Mouse (Mus musculus) limb, embryonic 13.5 days (tissue): ENCODE results near the gene Ell2. TPM values are rescaled to one million over a fixed set of nuclear protein-coding genes. Genes with fewer than 3 reads are reported as not detected.
"Not testable (repeated sequence)": the region's sequence is repeated elsewhere in the genome, so short reads cannot be mapped to it uniquely, and the experiment has no call there.

ENCODE experiments used
- ATAC-seq: fragments of 200-750 bp; cut with Nextera tagmentation; 2 replicates; pipeline ENCODE4 v1.8.0; 2017; ENCODE audit warnings: low read depth, moderate number of reproducible peaks, moderate TSS enrichment; ENCODE audit not compliant: low FRiP score
- H3K27ac ChIP-seq: fragments of 300-500 bp; sonication (generic); 2 replicates; pipeline ENCODE4 v1.5.1; 2015; ENCODE audit warnings: inconsistent platforms, mild to moderate bottlenecking, moderate library complexity
- H3K27me3 ChIP-seq: fragments of 300-500 bp; sonication (generic); 2 replicates; pipeline ENCODE4 v1.6.1; 2015; ENCODE audit warnings: mild to moderate bottlenecking, inconsistent platforms
- H3K36me3 ChIP-seq: fragments of 300-500 bp; sonication (generic); 2 replicates; pipeline ENCODE4 v1.6.1; 2015; ENCODE audit warnings: inconsistent platforms, mild to moderate bottlenecking, moderate library complexity
- H3K4me1 ChIP-seq: fragments of 300-500 bp; sonication (generic); 2 replicates; pipeline ENCODE4 v1.6.1; 2015; ENCODE audit warnings: inconsistent platforms
- H3K4me2 ChIP-seq: fragments of 300-500 bp; sonication (generic); replicated peaks from 2 replicates; pipeline ENCODE4 v1.6.1; 2015; ENCODE audit warnings: inconsistent platforms, mild to moderate bottlenecking, moderate library complexity
- H3K4me3 ChIP-seq: fragments of 300-500 bp; sonication (generic); 2 replicates; pipeline ENCODE4 v1.5.1; 2015; ENCODE audit warnings: moderate library complexity, mild to moderate bottlenecking, inconsistent platforms
- H3K9ac ChIP-seq: fragments of 300-500 bp; sonication (generic); 2 replicates; pipeline ENCODE4 v1.6.1; 2015; ENCODE audit warnings: mild to moderate bottlenecking, inconsistent platforms
- H3K9me3 ChIP-seq: fragments of 300-500 bp; sonication (generic); 2 replicates; pipeline ENCODE4 v1.6.1; 2016; ENCODE audit warnings: inconsistent platforms
- WGBS: fragments of 180-500 bp; shearing (Covaris S2); methylation state at CpG from one replicate; pipeline ENCODE4 v1.1.7; 2015; 5-methylcytosine and 5-hydroxymethylcytosine counted together
- polyA plus RNA-seq: library from polyadenylated mRNA; unstranded; fragments of >200 nt; fragmentation: Nextera tagmentation; extraction: Ambion mirVana; gene quantifications from 2 replicates; pipeline ENCODE4 v1.2.1, GENCODE M21; 2015

Ell2 gene
- polyA plus RNA-seq, 1 experiment from 2014 or later: 6.7 TPM

DNA sequence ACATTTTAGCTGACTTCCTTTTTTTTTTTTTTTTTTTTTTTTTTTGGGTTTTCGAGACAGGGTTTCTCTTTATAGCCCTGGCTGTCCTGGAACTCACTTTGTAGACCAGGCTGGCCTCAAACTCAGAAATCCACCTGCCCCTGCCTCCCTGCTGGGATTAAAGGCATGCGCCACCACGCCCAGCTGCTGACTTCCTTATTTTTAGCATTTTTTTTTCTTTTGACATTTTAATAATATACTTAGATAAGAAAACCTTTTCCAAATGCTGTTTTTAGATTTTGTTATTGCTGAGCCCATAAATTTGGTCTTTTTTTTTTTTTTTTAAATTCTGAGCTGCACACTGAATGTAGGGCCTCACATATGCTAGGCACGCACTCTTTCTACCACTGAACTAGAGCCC is 5.0 kb downstream of the Ell2 start:
- H3K27me3 ChIP-seq, H3K4me3 ChIP-seq, H3K9ac ChIP-seq, H3K36me3 ChIP-seq, H3K9me3 ChIP-seq, H3K27ac ChIP-seq, H3K4me2 ChIP-seq, ATAC-seq: not testable (repeated sequence)
- H3K4me1 ChIP-seq: peaks cover 24% of the 10 kb centered on the region
- WGBS: 71% methylated on average over 4 of the region's 4 CpGs

DNA sequence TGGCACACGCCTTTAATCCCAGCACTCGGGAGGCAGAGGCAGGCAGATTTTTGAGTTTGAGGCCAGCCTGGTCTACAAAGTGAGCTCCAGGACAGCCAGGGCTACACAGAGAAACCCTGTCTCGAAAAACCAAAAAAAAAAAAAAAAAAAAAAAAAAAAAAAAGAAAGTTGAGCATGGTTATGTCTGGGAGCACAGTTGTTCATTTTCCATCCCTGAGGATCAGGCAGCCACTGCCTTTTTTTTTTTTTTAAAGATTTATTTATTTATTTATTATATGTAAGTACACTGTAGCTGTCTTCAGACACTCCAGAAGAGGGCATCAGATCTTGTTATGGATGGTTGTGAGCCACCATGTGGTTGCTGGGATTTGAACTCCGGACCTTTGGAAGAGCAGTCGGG is 6.0 kb downstream of the Ell2 start:
- H3K27ac ChIP-seq, H3K4me3 ChIP-seq, H3K9ac ChIP-seq, H3K27me3 ChIP-seq, H3K9me3 ChIP-seq, ATAC-seq, H3K4me2 ChIP-seq, H3K36me3 ChIP-seq: not testable (repeated sequence)
- WGBS: 90% methylated on average over 5 of the region's 5 CpGs
- H3K4me1 ChIP-seq: peaks cover 24% of the 10 kb centered on the region

DNA sequence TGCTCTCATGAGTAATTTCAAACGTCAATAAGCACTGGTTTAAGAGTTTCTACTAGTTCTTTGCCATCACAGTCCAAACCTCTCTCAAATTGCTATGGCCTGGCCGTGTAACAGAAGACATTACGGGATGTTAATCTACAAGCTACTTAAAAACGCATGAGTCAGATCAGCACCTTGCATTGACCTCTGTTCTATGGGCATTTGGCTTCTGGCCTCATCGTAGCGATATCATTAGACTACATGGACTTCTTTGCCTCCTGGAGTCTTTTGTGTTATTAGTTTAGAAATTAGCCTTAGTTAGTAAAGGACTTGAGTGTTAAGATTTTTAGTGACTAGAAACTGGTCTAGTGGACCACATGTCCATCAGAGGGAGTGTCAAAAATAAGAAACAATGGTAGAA is 7.8 kb downstream of the Ell2 start:
- Histone ChIP-seq H3K9ac (no peak overlapping the region), H3K4me3 (no peak overlapping the region), H3K9me3 (no peaks in the 10 kb centered on the region), H3K4me1 (peaks cover 19% of the 10 kb centered on the region), H3K36me3 (no peaks in the 10 kb centered on the region), H3K27me3 (peaks cover 2% of the 10 kb centered on the region; the same call in 1 of the 2 replicates), H3K4me2 (no peak overlapping the region), H3K27ac (no peak overlapping the region)
- 81% methylated on average over 6 of the region's 6 CpGs for WGBS
- no peak for ATAC-seq

DNA sequence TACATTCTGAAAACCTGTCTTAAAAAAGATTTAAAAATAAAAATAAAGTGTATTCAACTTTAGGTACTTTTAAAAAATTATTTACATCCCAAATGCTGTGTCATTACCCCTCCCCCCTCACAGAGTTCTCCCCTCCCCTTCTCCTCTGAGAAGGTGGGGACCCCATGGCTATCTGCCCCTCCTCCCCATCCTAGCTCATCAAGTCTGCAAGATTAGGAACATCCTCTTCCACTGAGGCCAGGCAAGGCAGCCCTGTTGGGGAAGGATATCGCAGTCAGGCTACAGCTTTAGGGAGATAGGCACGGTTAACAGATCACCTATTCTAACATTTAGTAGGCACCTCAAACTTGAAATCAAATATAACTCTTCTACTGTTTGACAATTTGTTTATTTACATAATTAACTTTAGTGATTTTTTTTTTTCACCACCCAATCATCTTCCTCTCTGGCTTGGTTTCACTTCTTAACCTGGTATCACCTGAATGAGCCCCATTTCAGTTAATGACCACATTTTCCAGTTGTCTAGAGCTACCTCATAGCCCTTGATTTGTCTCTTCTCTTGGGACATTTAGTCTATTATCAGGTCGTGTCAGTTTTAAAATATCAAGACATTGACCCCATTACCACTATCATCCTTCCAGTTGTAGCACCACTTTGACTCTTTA is 11.2 kb downstream of the Ell2 start:
- H3K9ac ChIP-seq: no peak overlapping the region
- WGBS: 54% methylated on average over 3 of the region's 3 CpGs
- no peak for ATAC-seq
- H3K4me3 ChIP-seq: no peak overlapping the region
- H3K9me3 ChIP-seq: no peaks in the 10 kb centered on the region
- H3K4me2 ChIP-seq: no peak overlapping the region
- H3K27me3 ChIP-seq: no peaks in the 10 kb centered on the region
- peaks cover 11% of the 10 kb centered on the region for H3K4me1 ChIP-seq
- H3K27ac ChIP-seq: no peak overlapping the region
- no peaks in the 10 kb centered on the region for H3K36me3 ChIP-seq

DNA sequence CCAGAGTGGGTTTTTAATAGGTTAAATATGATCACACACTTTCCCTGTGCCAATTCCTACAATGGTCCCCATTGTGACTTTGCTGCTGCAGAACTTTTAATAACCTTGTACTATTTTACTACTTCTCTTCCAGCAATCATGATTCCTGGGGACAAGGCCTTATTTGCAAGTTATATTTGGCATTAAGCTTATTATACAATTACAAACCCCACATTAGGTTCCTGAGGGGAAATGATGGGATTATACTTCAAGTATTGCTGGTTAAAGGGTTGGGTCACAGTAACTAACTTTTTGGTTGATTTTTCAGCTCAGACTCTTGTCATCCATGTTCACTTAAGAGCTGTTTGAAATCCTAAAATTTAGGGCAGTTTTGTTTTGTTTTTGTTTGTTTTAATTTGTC is 11.8 kb downstream of the Ell2 start:
- H3K36me3 ChIP-seq: no peaks in the 10 kb centered on the region
- ATAC-seq: peak; percentile 40; the same call in 1 of the 2 replicates
- no peaks in the 10 kb centered on the region for H3K27me3 ChIP-seq

DNA sequence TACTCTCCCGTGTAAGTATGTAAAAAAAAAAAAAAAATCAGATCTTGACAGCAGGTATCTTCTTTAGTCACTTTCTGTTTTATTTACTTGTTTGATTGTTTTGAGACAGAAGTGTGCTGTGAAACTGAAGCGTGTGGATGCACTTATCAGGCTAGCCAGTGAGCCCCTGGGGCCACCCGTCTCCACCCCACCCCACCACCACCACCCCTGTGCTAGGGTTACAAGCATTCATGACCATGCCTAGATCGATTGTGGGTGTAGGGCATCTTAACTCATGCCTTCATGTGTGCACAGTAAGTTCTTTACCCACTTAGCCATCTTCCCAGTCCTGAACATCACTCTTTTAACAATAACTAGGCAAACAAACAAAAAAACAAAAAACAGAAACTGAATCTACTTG is 13.1 kb downstream of the Ell2 start:
- no peak for ATAC-seq
- 82% methylated on average over 4 of the region's 4 CpGs for WGBS
- H3K36me3 ChIP-seq: no peaks in the 10 kb centered on the region
- no peaks in the 10 kb centered on the region for H3K9me3 ChIP-seq
- no peak overlapping the region for H3K27ac ChIP-seq
- no peaks in the 10 kb centered on the region for H3K27me3 ChIP-seq
- H3K4me1 ChIP-seq: peaks cover 6% of the 10 kb centered on the region; the same call in 1 of the 2 replicates
- H3K4me2 ChIP-seq: no peak overlapping the region
- H3K4me3 ChIP-seq: no peak overlapping the region
- H3K9ac ChIP-seq: no peak overlapping the region

More for the DNA sequence above, 11.8 kb downstream of the Ell2 start:
- no peak overlapping the region for H3K9ac ChIP-seq
- H3K4me3 ChIP-seq: no peak overlapping the region
- H3K9me3 ChIP-seq: no peaks in the 10 kb centered on the region
- no peak overlapping the region for H3K27ac ChIP-seq
- H3K4me1 ChIP-seq: peaks cover 11% of the 10 kb centered on the region
- H3K4me2 ChIP-seq: no peak overlapping the region

DNA sequence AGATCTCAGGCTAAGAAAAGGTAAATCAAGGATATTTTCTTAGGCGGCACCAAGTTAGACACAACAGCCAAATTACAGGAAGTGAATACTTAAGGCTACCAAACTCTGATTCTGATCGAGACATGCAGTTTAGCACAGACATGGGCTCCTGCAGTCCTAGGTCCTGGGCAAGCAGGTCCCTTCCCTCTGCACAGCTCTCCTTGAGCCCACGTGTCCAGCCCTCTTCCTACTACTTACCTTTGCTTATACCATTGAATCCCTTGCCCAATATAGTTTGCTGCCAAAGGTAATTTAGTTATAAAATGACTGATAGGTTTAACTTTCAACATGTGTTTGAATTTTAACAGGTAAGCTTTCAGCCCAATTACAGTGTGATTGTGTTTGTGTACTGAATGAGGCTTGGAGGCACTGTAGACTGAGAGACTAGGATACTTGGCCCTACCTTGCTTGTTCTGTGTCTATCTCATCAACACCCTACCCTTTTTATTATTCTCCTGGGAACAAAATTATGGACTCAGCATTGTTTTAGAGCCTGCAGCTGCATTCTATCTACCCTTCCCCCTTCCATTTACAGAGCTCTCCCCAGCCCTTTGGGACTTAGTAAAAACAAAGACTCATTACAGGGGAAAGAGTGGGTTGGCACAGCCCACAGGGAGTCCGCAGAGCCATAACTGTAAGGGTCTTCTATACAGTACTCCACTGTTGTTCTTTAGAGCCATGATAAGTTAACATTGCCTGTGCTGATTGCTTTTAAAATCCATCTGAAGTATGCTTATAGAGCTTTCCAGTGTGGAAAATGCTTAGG is 20.2 kb downstream of the Ell2 start:
- Histone ChIP-seq H3K4me3 (no peak overlapping the region), H3K27me3 (no peaks in the 10 kb centered on the region), H3K4me2 (no peak overlapping the region), H3K9ac (no peak overlapping the region), H3K4me1 (peaks cover 12% of the 10 kb centered on the region), H3K27ac (peak overlapping the region; percentile 45; the same call in 1 of the 2 replicates), H3K9me3 (no peaks in the 10 kb centered on the region), H3K36me3 (no peaks in the 10 kb centered on the region)
- ATAC-seq: peak; percentile 77
- WGBS: 38% methylated on average over 4 of the region's 4 CpGs

DNA sequence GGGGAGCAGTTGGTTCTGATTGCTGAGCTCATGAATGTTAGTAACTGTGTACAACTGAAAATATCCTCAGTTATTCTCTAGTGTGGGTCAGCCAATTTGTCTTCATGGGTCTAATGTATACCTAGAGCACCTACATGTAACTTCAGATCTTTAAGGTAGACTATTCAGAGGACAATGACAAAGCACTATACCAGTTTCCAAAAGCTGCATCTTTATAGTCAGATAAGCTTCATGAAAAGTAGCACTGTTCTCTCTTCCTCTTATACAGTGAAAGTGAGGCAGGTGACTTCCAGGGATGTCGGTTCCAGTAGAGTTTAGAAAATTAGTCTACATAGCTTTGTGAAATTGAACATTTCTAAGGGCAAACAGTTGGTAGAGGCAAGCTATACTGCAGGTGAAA is 21.4 kb downstream of the Ell2 start:
- no peak overlapping the region for H3K27ac ChIP-seq
- H3K4me2 ChIP-seq: no peak overlapping the region
- no peaks in the 10 kb centered on the region for H3K9me3 ChIP-seq
- ATAC-seq: no peak
- no peak overlapping the region for H3K9ac ChIP-seq
- H3K27me3 ChIP-seq: no peaks in the 10 kb centered on the region
- WGBS: 77% methylated on average over 1 of the region's 1 CpGs
- H3K4me3 ChIP-seq: no peak overlapping the region
- no peaks in the 10 kb centered on the region for H3K36me3 ChIP-seq
- H3K4me1 ChIP-seq: peaks cover 12% of the 10 kb centered on the region

DNA sequence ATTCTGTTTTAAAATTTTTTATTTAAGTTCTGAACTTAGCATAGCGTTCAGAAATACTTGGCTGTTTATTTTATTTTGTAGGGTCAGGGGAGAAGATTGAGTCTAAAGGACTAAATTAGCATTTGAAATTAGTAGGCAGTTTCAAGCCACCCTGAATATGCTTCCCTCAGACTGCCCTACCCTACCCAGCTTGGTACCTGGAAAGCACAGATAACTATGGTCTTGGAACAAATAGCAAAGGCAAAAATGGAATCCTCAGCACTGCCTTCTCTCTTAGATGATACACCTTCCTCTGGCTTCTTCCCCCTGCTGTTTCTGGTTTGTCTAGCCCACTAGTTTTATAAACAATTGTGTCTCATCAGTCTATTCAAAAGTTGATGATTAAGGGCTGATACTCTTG is 23.3 kb downstream of the Ell2 start:
- no peak for ATAC-seq
- H3K27me3 ChIP-seq: no peaks in the 10 kb centered on the region
- no peak overlapping the region for H3K4me3 ChIP-seq
- no peaks in the 10 kb centered on the region for H3K9me3 ChIP-seq
- H3K9ac ChIP-seq: no peak overlapping the region
- WGBS: 83% methylated on average over 1 of the region's 1 CpGs
- peaks cover 12% of the 10 kb centered on the region for H3K4me1 ChIP-seq
- no peak overlapping the region for H3K27ac ChIP-seq
- no peak overlapping the region for H3K4me2 ChIP-seq
- H3K36me3 ChIP-seq: no peaks in the 10 kb centered on the region

DNA sequence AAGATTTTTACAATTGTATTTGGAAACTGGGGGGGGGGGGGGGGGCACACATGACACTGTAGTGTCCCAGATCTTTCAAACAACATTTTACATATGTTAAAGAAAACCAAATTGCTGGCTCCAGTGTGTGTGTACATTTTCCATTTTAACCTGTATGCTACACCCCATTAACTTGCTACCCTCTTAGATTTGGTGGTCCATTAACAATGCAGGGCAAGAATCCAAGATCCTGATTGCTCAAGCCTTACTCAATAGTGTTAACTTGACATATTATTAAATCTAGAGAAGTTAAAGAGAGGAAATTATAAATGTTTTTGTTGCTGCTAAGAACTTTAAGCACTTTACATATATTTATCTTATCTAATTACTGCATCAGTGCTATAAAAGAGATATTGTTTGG is 24.2 kb downstream of the Ell2 start:
- H3K36me3 ChIP-seq: no peaks in the 10 kb centered on the region
- no peak for ATAC-seq
- H3K9me3 ChIP-seq: no peaks in the 10 kb centered on the region
- peaks cover 12% of the 10 kb centered on the region for H3K4me1 ChIP-seq
- H3K4me2 ChIP-seq: no peak overlapping the region
- no peak overlapping the region for H3K27ac ChIP-seq
- no peak overlapping the region for H3K9ac ChIP-seq
- H3K27me3 ChIP-seq: no peaks in the 10 kb centered on the region
- no peak overlapping the region for H3K4me3 ChIP-seq

DNA sequence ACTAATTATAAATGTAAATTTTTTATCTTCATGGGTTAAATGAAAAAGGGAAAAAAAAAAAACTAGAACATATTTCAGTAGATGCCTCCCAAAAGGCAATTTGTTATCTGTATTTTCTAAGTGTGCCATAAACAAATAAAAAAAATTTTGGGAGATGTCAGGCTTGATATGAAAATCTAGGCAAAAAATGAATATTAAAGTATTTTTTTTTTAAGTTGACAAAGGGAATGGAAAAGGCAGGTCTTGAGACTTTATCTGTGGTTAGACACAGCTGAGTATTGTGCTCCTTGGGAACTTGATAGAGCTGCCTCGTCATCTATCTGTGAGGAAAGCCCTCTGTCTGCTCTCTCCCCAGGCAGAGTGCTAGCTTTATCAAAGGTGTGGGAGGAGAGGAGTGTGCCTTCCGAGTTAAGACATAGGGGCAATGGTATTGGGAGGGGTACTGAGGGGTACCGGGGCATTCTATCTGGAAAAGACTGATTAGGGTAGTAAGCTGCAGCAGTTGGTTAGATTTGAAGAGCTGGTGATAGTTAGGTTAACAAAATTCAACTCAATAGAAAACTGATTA is 27.1 kb downstream of the Ell2 start:
- no peak overlapping the region for H3K4me3 ChIP-seq
- H3K36me3 ChIP-seq: no peaks in the 10 kb centered on the region
- ATAC-seq: no peak
- H3K27ac ChIP-seq: no peak overlapping the region
- H3K9me3 ChIP-seq: no peaks in the 10 kb centered on the region
- no peak overlapping the region for H3K4me2 ChIP-seq
- H3K4me1 ChIP-seq: no peaks in the 10 kb centered on the region
- 69% methylated on average over 3 of the region's 3 CpGs for WGBS
- H3K27me3 ChIP-seq: no peaks in the 10 kb centered on the region
- H3K9ac ChIP-seq: no peak overlapping the region

DNA sequence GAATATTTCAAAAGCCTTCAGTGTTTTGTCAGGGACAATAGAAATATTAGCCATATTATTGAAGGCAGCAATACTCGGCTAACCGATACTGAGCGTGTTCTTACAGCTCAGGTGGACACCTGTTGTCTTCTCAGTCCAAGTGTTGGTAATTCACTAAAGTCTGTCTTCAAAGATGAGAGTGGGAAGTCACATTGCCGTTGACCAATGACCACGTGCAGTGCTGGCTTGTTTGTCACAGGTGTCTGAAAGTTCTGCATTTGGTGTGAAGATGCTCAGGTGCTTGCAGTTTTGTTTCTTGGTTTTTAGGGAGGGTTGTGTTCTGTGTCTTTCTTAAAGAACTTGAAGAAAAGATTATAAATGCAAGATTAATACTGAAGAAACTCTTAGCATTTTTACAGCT is 27.7 kb downstream of the Ell2 start:
- Histone ChIP-seq H3K4me2 (no peak overlapping the region), H3K27ac (no peak overlapping the region), H3K27me3 (no peaks in the 10 kb centered on the region), H3K9me3 (no peaks in the 10 kb centered on the region), H3K4me1 (no peaks in the 10 kb centered on the region), H3K36me3 (no peaks in the 10 kb centered on the region), H3K9ac (no peak overlapping the region), H3K4me3 (no peak overlapping the region)
- 89% methylated on average over 5 of the region's 5 CpGs for WGBS
- no peak for ATAC-seq
